Mouse (Mus musculus) skeletal muscle tissue, postnatal 0 days (tissue): ENCODE data around the gene Olfr822. TPM values are rescaled to one million over a fixed set of nuclear protein-coding genes. Genes with fewer than 3 reads are reported as not detected.

Experiments
- polyA plus RNA-seq: library from polyadenylated mRNA; unstranded; fragments of >200 nt; fragmentation: Nextera tagmentation; extraction: Ambion mirVana; gene quantifications from 2 replicates; pipeline ENCODE4 v1.2.1, GENCODE M21; 2015

The Olfr822 gene
- not detected in 2 replicates for polyA plus RNA-seq

DNA sequence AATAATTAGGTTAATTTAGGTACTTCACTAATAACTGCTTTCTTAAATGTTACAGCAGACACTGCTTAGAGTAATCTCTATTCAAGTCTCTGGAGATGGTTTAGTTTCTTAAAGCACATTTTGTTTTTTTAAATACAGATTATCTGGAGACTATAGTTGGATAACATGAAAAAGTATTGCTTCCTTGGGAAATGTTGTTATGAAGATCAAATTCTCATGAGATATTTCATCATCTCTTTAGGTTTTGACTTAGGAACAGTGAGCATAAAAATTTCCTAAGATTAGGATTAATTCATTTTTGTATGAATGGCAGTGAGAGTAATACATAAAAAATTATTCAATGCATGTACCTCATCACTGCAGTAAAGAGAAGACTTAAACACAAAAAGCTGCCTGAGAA is at the start of gene Olfr822:
TSS of gene Olfr822 (plus strand) at position 301 of the 400 bp plus-strand sequence.

DNA sequence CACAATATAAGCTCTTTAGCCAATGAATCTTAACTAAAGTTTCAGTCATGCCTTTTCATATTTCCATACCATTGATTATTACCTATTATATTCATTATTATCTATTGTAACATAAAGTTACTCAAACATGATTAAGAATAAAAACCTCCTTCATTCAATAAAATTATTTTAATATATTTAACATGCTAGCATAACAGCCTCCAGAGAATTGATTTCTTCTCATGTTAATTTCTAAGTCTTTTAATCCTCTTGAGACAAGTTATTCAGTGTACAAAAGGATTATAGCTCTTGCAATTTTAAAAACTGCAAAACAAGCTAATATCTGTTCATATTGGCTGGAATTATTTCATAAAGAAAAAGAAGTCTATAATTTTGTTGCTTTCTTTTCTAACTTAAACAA is 41.0 kb upstream of the Olfr822 start, which contains the start of gene Olfr821:
TSS of gene Olfr821 (plus strand) at position 301 of the 400 bp plus-strand sequence.

DNA sequence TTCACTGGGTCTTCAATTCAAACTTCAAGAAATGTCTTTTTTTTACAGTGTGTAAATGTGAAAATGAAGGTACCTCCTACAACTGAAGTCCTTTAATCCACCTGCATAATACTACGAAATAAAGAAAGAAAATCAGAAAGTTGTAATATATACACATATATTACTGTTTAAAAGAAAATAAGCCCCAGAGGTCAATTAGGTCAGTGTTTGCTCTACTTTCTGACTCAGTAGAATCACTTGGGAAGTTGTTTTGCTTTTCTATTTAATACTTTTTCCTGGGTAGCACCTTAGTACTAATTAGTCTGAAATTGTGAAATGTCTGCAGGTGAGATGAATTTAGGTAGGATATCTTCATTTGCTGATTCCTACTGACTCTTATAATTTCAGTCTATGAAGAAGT is 44.3 kb downstream of the Olfr822 start, which contains the start of gene Olfr823:
TSS of gene Olfr823 (minus strand) at position 101 of the 400 bp plus-strand sequence.

Other genes with a start within 250 kb of the Olfr822 start
- not detected in 2 replicates for gene Olfr812, start 225.1 kb upstream of the Olfr822 start, polyA plus RNA-seq
- not detected in 2 replicates for gene Olfr813, start 215.8 kb upstream of the Olfr822 start, polyA plus RNA-seq
- gene Olfr814, start 191.4 kb upstream of the Olfr822 start, polyA plus RNA-seq: not detected in 2 replicates
- not detected in 2 replicates for gene Olfr815, start 165.3 kb upstream of the Olfr822 start, polyA plus RNA-seq
- gene Olfr816, start 155.6 kb upstream of the Olfr822 start, polyA plus RNA-seq: not detected in 2 replicates
- not detected in 2 replicates for gene Olfr818, start 122.1 kb upstream of the Olfr822 start, polyA plus RNA-seq
- not detected in 2 replicates for gene Olfr819, start 103.9 kb upstream of the Olfr822 start, polyA plus RNA-seq
- gene Olfr247, start 95.1 kb upstream of the Olfr822 start, polyA plus RNA-seq: not detected in 2 replicates
- gene Gm10310, start 86.1 kb upstream of the Olfr822 start, polyA plus RNA-seq: not detected in 2 replicates
- gene Olfr820, start 58.6 kb upstream of the Olfr822 start, polyA plus RNA-seq: not detected in 2 replicates
- not detected in 2 replicates for gene Olfr821, start 40.9 kb upstream of the Olfr822 start, polyA plus RNA-seq
- not detected in 2 replicates for gene Olfr823, start 44.2 kb downstream of the Olfr822 start, polyA plus RNA-seq
- gene Olfr824, start 58.8 kb downstream of the Olfr822 start, polyA plus RNA-seq: not detected in 2 replicates
- not detected in 2 replicates for gene Olfr825, start 95.6 kb downstream of the Olfr822 start, polyA plus RNA-seq
- gene Olfr826, start 113.0 kb downstream of the Olfr822 start, polyA plus RNA-seq: not detected in 2 replicates
- not detected in 2 replicates for gene Olfr827, start 143.2 kb downstream of the Olfr822 start, polyA plus RNA-seq
- gene Neurod4, start 209.0 kb downstream of the Olfr822 start, polyA plus RNA-seq: not detected in 2 replicates